Mouse (Mus musculus): Measurements from ENCODE around the gene Noa1. TPM values are rescaled to one million over a fixed set of nuclear protein-coding genes. Genes with fewer than 3 reads are reported as not detected.

Gene Noa1
- polyA plus RNA-seq, 1 experiment from 2014 or later: 36.9 TPM

DNA sequence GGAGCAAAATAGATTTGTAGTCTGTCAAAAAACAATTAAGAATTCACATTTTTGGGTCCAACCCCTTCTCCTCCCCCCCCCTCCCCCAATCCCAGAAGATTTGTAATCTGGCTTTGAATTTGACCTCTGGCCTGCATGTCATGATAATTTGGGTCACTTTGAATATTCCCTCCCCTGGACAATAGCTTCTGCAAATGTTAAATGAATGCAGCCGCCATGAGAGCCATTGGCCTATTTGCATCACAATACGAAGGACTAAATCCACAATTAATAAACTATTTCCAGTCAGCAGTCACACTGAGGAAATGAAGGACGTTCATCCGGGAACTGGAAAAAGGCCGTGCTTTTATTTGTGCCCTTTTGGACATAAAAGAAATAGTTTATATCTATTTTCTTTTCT lies 47.8 kb downstream of the Noa1 start:
- no peak for DNase-seq (ENCODE audit: extremely low spot score, low spot score)

DNA sequence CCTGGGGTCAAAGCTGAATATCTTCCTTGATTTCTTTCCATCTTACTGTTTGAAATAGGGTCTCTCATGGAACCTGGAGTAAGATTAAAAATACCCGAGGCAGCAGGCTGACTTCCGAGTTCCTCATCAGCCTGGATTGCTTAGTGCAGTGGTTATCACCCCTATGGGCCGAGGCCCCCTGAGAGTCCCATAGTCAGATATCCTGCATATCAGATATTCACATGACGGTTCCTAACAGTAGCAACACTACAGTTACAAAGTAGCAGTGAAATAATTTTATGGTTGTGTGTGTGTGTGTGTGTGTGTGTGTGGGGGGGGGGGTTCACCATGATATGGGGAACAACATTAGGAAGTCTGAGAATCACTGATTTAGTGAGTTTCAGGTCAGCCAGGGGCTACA lies 48.7 kb downstream of the Noa1 start:
- WGBS: 82% methylated on average over 4 of the region's 4 CpGs
- peaks cover 38% of the 10 kb centered on the region for H3K4me1 ChIP-seq
- H3K4me3 ChIP-seq: no peak overlapping the region
- H3K27ac ChIP-seq: no peak overlapping the region
- H3K27me3 ChIP-seq (ENCODE audit: poor library complexity, severe bottlenecking): peaks cover 19% of the 10 kb centered on the region
- no peak for DNase-seq (ENCODE audit: extremely low spot score, low spot score)
- no peaks in the 10 kb centered on the region for H3K36me3 ChIP-seq (replicated peaks)
- no peaks in the 10 kb centered on the region for H3K9me3 ChIP-seq

More for the DNA sequence above, 47.8 kb downstream of the Noa1 start:
- no peak overlapping the region for H3K4me3 ChIP-seq
- H3K27ac ChIP-seq: no peak overlapping the region
- 46% methylated on average over 5 of the region's 5 CpGs for WGBS
- peaks cover 19% of the 10 kb centered on the region for H3K27me3 ChIP-seq (ENCODE audit: poor library complexity, severe bottlenecking)
- H3K4me1 ChIP-seq: peaks cover 40% of the 10 kb centered on the region
- H3K36me3 ChIP-seq (replicated peaks): no peaks in the 10 kb centered on the region
- no peaks in the 10 kb centered on the region for H3K9me3 ChIP-seq

GRCm38 (mm10) chr5:77260141-77260540 lies 49.7 kb downstream of the Noa1 start:
- Histone ChIP-seq H3K27ac (no peak overlapping the region), H3K4me3 (no peak overlapping the region), H3K4me1 (peaks cover 38% of the 10 kb centered on the region), H3K9me3 (no peaks in the 10 kb centered on the region), H3K27me3 (ENCODE audit: poor library complexity, severe bottlenecking) (peaks cover 19% of the 10 kb centered on the region), H3K36me3 (replicated peaks) (no peaks in the 10 kb centered on the region)
- no peak for DNase-seq (ENCODE audit: extremely low spot score, low spot score)
- 57% methylated on average over 6 of the region's 6 CpGs for WGBS

DNA sequence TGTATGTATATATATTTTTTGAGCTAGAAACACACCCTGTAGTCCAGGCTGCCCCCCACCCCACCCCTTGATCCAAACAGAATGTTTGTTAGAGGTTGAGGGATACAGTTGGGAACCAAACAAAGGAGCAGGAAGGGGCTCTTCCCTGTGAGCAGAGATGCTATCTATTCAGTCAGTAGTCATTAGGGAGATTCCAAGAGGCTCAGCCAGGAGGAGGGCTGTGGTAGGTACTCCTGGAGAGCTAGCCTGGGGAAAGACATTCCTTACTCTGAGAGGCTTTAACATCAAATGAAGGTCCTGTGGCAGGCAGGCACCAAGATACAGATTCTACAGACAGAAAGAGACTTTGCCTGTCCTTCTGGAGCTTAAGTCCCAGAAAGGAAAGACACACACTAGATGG lies 50.6 kb downstream of the Noa1 start:
- peaks cover 30% of the 10 kb centered on the region for H3K4me1 ChIP-seq
- H3K4me3 ChIP-seq: no peak overlapping the region
- H3K27ac ChIP-seq: no peak overlapping the region
- H3K9me3 ChIP-seq: no peaks in the 10 kb centered on the region
- DNase-seq (ENCODE audit: extremely low spot score, low spot score): no peak
- H3K27me3 ChIP-seq (ENCODE audit: poor library complexity, severe bottlenecking): peaks cover 18% of the 10 kb centered on the region
- no peaks in the 10 kb centered on the region for H3K36me3 ChIP-seq (replicated peaks)

DNA sequence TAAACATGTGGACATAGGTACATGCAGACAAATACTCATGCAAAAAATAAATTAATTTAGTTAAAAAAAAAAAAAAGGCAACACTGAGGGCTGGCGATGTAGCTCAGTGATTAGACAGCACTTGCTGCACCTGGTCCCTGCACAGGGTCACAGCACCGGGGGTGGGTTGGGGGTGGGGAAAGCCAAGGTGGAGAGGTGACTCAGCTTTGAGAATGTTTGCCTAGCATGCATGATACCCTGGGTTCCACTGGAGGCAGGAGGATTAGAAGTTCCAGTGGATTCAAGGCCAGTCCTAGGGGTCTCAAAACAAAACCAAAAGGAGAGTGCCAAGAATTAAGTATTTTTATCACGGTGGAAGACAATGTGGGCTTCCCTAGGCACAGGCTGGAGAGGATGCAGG lies 52.3 kb downstream of the Noa1 start:
- Histone ChIP-seq H3K4me3 (no peak overlapping the region), H3K9me3 (no peaks in the 10 kb centered on the region), H3K36me3 (replicated peaks) (no peaks in the 10 kb centered on the region), H3K27me3 (ENCODE audit: poor library complexity, severe bottlenecking) (peaks cover 4% of the 10 kb centered on the region; the same call in 1 of the 2 replicates), H3K27ac (no peak overlapping the region), H3K4me1 (peaks cover 25% of the 10 kb centered on the region)
- no peak for DNase-seq (ENCODE audit: extremely low spot score, low spot score)
- whole genome bisulfite sequencing: 81% methylated on average over 3 of the region's 3 CpGs

GRCm38 (mm10) chr5:77254402-77254801 lies 55.5 kb downstream of the Noa1 start:
- no peaks in the 10 kb centered on the region for H3K36me3 ChIP-seq (replicated peaks)
- H3K4me1 ChIP-seq: peaks cover 14% of the 10 kb centered on the region; the same call in 1 of the 2 replicates
- DNase-seq (ENCODE audit: extremely low spot score, low spot score): no peak
- 67% methylated on average over 3 of the region's 3 CpGs for WGBS
- no peaks in the 10 kb centered on the region for H3K9me3 ChIP-seq
- no peak overlapping the region for H3K4me3 ChIP-seq
- no peak overlapping the region for H3K27ac ChIP-seq
- no peaks in the 10 kb centered on the region for H3K27me3 ChIP-seq (ENCODE audit: poor library complexity, severe bottlenecking)

DNA sequence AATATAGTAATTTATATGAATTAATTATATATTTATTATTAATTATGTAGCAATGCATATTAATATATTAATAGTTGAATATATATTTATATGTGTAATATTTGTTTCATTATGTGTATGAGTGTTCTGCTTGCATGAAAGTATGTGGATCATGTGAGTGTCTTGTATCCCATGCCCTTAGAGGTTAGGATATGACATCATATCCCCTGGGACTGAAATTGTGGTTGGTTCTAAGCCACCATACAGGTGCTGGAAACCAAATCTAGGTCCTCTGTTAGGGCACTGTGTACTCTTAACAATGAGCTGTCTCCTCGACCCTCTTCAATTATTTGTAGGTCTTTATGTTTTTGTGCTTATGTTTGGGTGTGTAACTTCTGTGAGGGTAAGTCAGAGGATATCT lies 56.7 kb downstream of the Noa1 start:
- no peaks in the 10 kb centered on the region; the same call in 1 of the 2 replicates for H3K27me3 ChIP-seq (ENCODE audit: poor library complexity, severe bottlenecking)
- H3K27ac ChIP-seq: no peak overlapping the region
- WGBS: 82% methylated on average over 1 of the region's 1 CpGs
- no peaks in the 10 kb centered on the region for H3K9me3 ChIP-seq
- no peaks in the 10 kb centered on the region for H3K36me3 ChIP-seq (replicated peaks)
- no peak overlapping the region for H3K4me3 ChIP-seq
- peaks cover 14% of the 10 kb centered on the region; the same call in 1 of the 2 replicates for H3K4me1 ChIP-seq
- DNase-seq (ENCODE audit: extremely low spot score, low spot score): no peak

- Histone ChIP-seq H3K27ac (no peak overlapping the region), H3K27me3 (ENCODE audit: poor library complexity, severe bottlenecking) (no peaks in the 10 kb centered on the region; the same call in 1 of the 2 replicates), H3K4me3 (no peak overlapping the region), H3K4me1 (peaks cover 14% of the 10 kb centered on the region; the same call in 1 of the 2 replicates), H3K36me3 (replicated peaks) (no peaks in the 10 kb centered on the region), H3K9me3 (no peaks in the 10 kb centered on the region)
- WGBS: 76% methylated on average over 8 of the region's 8 CpGs
- DNase-seq (ENCODE audit: extremely low spot score, low spot score): no peak
These were observed 57.6 kb downstream of the Noa1 start for GRCm38 (mm10) chr5:77252115-77252827.

- H3K27ac ChIP-seq: no peak overlapping the region
- H3K4me3 ChIP-seq: no peak overlapping the region
- no peaks in the 10 kb centered on the region for H3K36me3 ChIP-seq (replicated peaks)
- H3K27me3 ChIP-seq (ENCODE audit: poor library complexity, severe bottlenecking): no peaks in the 10 kb centered on the region; the same call in 1 of the 2 replicates
- DNase-seq (ENCODE audit: extremely low spot score, low spot score): no peak
- no peaks in the 10 kb centered on the region for H3K9me3 ChIP-seq
- WGBS: 62% methylated on average over 5 of the region's 5 CpGs
- peaks cover 14% of the 10 kb centered on the region; the same call in 1 of the 2 replicates for H3K4me1 ChIP-seq
These were observed 58.2 kb downstream of the Noa1 start for GRCm38 (mm10) chr5:77251656-77252055.

- Histone ChIP-seq H3K27ac (no peak overlapping the region), H3K4me1 (peaks cover 29% of the 10 kb centered on the region), H3K27me3 (ENCODE audit: poor library complexity, severe bottlenecking) (no peaks in the 10 kb centered on the region; the same call in 1 of the 2 replicates), H3K36me3 (replicated peaks) (no peaks in the 10 kb centered on the region), H3K4me3 (no peak overlapping the region), H3K9me3 (no peaks in the 10 kb centered on the region)
- 73% methylated on average over 9 of the region's 9 CpGs for WGBS
- no peak for DNase-seq (ENCODE audit: extremely low spot score, low spot score)
These were observed 59.8 kb downstream of the Noa1 start for GRCm38 (mm10) chr5:77250083-77250482.

DNA sequence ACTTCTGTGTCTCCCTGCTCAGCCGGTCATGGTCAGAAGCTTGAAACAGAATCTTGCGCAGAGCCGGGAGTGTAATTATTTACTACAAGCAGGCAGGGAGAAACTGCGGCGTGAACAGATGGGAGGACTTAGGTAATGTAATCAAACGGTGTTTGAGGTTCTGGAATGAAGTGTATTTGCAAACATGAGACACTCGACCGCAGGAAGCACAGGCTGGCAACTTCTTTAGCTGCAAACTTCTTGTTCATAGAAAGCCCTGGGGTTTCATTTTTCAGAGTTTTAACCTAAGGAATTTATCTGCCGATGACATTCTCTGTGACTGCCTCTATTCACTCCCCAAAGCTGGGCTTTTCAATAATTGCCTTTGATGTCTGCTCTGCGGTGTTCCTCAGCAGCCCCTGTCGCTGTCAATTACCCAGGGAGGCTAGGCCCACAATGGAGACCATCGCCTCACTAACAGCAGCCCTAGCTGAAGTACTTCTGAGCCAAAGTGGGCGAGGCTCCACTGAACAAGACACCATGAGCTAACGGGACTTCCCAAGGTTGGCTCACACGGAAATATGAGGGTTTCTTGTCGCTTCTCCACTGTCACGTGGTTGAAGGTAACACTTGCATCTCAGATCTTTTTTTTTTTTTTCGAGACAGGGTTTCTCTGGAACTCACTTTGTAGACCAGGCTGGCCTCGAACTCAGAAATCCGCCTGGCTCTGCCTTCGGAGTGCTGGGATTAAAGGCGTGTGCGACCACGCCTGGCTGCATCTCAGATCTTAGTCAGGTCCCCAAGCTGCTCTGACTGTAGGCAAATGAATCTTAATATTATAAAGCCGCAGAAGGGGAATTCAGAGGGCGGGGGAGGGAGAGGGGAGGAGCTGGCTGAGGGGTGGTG lies 63.9 kb downstream of the Noa1 start:
- 33% methylated on average over 26 of the region's 26 CpGs for WGBS
- peak; percentile 59 for DNase-seq (ENCODE audit: extremely low spot score, low spot score)
- H3K36me3 ChIP-seq (replicated peaks): no peaks in the 10 kb centered on the region
- no peaks in the 10 kb centered on the region; the same call in 1 of the 2 replicates for H3K27me3 ChIP-seq (ENCODE audit: poor library complexity, severe bottlenecking)
- H3K4me3 ChIP-seq: peak overlapping the region; percentile 39
- no peaks in the 10 kb centered on the region for H3K9me3 ChIP-seq
- H3K27ac ChIP-seq: peak overlapping the region; percentile 74
- H3K4me1 ChIP-seq: peaks cover 45% of the 10 kb centered on the region

DNA sequence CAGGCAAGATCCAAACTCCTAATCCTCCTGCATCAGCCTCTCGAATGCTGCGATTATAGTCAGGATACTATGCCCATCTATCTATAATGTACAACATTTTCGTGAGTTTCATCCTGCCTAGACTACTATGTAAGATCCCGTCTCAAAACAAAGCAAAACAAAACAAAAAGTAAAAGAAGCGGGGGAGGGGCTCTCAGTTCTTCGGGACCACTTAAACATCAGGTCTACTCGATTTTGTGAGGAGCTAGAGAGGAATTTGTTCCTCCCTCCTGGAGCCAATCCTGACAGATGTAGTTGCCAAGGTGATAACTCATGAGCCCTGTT lies 64.5 kb downstream of the Noa1 start:
- Histone ChIP-seq H3K9me3 (no peaks in the 10 kb centered on the region), H3K4me1 (peaks cover 45% of the 10 kb centered on the region), H3K27me3 (ENCODE audit: poor library complexity, severe bottlenecking) (no peaks in the 10 kb centered on the region; the same call in 1 of the 2 replicates), H3K36me3 (replicated peaks) (no peaks in the 10 kb centered on the region), H3K4me3 (peak overlapping the region; percentile 39), H3K27ac (peak overlapping the region; percentile 74)
- no peak for DNase-seq (ENCODE audit: extremely low spot score, low spot score)
- 48% methylated on average over 7 of the region's 7 CpGs for WGBS
